Mouse (Mus musculus): ENCODE measurements at regions not wholly inside any gene's neighbourhood (a gene's known extent, or its start where the extent isn't known, plus 50 kb on each side); places are given as distances from the start of the nearest gene placed in this dataset.

GRCm38 (mm10) chr1:169439621-169440020 lies 91.6 kb downstream of the Nuf2 start:
- no peak for DNase-seq (ENCODE audit: low read depth, low spot score)

- DNase-seq (ENCODE audit: low read depth, low spot score), result no peak
These were observed 93.3 kb downstream of the Nuf2 start for GRCm38 (mm10) chr1:169438006-169438405.

GRCm38 (mm10) chr1:169422408-169422807 lies 108.9 kb downstream of the Nuf2 start:
- peak; percentile 54 for DNase-seq (ENCODE audit: low read depth, low spot score)

- peak; percentile 43 for DNase-seq (ENCODE audit: low read depth, low spot score)
These were observed 109.6 kb downstream of the Nuf2 start for GRCm38 (mm10) chr1:169421671-169422070.

- no peak for DNase-seq (ENCODE audit: low read depth, low spot score)
These were observed 112.6 kb downstream of the Nuf2 start for GRCm38 (mm10) chr1:169418665-169419045.

- DNase-seq (ENCODE audit: low read depth, low spot score), result no peak
These were observed 113.1 kb downstream of the Nuf2 start for GRCm38 (mm10) chr1:169417979-169418664.

DNA sequence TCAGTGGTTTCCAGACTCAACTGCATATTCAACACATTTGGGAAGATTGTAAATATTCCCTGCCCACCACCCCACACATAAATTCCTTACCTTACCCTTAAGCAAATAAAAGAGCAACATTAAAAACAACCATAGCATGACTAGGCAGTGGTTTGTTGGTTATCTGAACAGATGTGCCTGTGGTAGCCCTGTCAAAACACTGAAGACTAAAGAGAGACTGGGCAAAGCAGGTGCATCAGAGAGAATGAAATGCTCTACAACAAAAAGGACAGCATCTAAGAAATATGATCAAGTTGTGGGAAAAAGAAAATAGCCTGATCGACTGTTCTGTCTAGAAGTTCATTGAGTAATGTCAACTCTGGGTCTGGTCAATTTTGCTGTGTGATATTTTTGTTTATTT lies 114.6 kb downstream of the Nuf2 start:
- no peak for DNase-seq (ENCODE audit: low read depth, low spot score)

- no peak for DNase-seq (ENCODE audit: low read depth, low spot score)
These were observed 123.1 kb downstream of the Nuf2 start for GRCm38 (mm10) chr1:169408120-169408519.

DNA sequence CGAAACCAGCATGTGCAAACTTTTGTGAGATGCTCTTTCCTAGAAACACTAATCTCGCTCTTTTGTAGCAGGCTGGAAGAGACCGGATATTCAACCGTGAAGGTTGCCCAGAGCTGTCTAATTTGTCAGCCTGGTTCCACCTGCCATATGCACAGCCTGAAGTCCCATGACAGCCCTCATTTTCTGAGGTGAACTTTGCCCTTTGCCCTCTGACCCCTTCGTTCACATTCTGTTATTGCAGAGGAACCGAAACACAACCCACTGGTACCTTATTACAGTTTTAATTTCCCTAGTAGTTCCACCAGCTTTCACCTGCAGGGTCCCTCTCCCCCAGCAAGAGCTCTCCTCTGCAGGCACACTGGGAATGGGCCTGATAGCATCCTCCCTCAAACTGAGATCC lies 130.4 kb downstream of the Nuf2 start:
- DNase-seq (ENCODE audit: low read depth, low spot score), result no peak

GRCm38 (mm10) chr1:169397371-169397770 lies 133.9 kb downstream of the Nuf2 start:
- no peak for DNase-seq (ENCODE audit: low read depth, low spot score)

DNA sequence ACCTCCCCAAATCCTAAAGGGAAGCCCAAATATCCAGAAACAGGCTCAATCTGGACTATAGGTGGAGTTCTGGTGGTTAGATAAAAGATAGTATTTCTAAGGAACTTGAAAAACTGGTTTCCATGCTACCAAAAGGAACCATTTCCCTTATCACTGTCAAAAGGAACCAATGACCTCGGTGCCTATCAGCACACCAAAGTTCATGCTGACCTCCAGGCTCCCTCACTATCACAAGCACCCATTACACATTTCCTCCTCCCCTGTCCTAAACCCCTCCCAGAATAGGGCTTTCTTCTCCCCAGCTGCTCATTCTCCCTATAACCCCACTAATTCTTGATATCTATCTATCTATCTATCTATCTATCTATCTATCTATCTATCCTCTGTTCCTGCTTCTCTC lies 144.2 kb downstream of the Nuf2 start:
- DNase-seq (ENCODE audit: low read depth, low spot score), result no peak

DNA sequence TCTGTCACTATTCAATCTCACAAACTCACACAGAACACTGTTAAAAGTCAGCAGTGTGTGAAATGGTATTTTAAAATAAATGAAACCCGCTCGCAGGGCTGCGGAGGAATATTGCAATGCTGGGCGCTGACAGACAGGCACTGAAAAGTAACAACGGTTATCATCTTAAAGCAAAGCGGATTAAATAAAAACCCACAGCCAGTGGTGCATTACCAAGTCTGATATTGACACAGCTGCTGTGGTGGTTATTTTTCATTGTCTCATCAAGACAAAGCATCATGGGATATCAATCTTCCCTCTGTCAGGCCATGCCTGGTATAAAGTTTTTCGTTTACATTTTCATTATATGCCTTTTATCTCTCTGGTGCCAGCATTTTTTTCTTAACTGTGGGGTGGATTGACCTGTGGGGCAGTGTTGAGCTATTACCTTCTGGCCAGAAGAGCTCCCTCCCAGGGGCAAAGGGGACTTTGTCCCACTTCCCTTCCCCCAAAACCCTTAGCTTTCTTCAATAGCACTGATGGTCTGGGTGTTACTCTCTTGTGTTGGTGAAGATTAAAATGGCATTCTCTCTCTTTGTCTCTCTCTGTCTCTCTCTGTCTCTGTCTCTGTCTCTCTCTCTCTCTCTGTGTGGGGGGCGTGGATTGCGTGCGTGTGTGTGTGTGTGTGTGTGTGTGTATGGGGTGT lies 145.4 kb downstream of the Nuf2 start:
- no peak for DNase-seq (ENCODE audit: low read depth, low spot score)

- no peak for DNase-seq (ENCODE audit: low read depth, low spot score)
These were observed 156.6 kb downstream of the Nuf2 start for GRCm38 (mm10) chr1:169374686-169375085.

DNA sequence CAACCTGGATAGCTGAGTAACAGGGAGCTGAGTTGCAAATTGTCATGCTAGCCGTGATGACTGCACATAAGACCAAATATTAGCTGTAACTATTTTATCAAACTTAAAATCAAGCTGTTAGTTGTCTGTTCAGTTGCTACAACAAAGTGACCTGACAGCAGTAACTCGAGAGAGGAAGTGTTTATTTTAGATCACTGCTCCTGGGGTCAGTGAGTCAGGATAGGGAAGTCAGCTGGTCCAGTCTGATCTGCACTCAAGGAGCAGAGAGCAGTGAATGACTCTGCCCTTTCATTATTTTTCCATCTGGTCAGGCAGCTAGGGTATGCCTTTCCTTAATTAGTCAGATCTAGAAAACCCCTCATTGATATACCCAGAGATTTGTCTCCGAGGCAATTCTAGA lies 162.5 kb downstream of the Nuf2 start:
- no peak for DNase-seq (ENCODE audit: low read depth, low spot score)

DNA sequence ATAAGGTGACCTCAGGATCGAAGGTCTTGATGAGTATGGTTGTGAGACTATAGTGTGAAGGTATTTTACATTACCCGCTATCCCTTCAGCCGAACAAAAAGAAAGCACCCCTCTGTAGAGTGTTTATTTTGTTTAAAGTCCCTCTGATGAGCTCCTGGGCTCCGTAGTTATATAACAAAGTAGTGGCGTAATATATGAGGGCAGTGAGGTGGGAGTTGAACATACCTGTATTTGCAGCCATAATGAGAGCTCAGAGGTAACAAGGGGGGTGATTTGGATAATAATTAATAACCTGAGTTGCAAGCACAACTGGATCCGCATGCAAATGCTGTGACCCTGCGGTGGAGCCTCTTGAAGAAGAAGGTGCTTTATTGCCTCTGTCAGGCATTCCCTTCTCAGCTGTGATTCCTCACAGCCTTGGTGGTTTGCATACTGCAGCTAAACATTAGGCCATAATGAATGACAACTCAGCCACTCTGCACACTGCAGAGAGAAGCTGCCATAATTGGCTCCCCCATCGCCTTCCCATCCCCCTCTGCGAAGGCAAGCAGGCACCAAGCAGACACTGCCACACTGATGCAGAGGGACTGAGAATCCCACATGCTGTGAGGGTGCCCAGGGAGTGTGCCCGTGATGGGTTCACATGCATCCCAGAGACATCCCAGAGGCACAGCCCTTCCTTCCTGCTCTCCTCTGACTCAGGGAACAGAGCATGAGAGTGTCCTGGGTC lies 163.3 kb downstream of the Nuf2 start:
- no peak for DNase-seq (ENCODE audit: low read depth, low spot score)

GRCm38 (mm10) chr1:169367316-169367715 lies 163.9 kb downstream of the Nuf2 start:
- no peak for DNase-seq (ENCODE audit: low read depth, low spot score)

DNA sequence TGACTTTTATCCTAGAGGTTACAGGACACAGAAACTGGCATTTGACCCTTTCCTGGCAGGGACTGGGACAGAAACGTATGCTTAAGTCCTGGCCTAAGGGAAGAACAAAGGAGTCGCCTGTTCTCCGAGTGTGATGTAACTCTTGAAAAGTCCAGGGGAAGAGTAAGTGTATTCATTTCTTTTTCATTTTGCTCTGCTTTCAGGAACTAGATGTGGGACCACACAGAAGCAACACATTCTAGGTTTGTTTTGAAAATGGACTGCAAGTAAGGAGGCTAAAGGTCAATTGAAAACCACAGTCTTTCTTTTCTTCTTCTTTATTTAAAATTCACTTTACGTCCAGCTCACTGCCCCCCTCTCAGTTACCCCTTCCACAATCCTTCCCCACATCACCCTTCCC lies 168.7 kb downstream of the Nuf2 start:
- DNase-seq (ENCODE audit: low read depth, low spot score), result no peak

DNA sequence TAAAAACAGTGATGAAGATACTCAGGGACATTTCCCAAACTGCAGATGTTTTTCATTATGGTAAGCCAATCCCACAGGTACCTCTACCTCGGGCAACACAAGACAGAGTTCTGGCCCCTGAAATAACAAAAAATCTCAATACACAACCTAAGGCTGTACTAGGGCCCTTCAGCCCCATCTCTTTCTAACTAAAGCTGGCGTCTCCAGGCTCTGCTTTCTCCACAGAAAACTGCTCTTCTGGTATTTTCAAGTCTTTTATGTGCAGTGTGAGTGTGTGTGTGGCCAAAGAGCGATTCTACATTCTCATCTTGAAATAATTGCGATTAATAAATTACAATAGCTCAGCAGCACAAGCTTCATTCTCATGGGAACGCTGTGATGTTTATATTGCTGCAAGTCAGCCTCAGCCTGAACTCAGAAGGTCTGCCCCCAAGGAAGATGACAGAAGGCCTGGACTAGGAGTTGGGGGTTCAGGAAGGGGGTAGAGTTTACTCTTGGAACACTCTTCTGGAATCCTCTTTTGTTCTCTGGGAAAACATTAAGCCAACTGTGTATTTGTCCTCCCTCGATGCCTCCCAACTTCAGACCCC lies 173.5 kb downstream of the Nuf2 start:
- DNase-seq (ENCODE audit: low read depth, low spot score), result no peak

DNA sequence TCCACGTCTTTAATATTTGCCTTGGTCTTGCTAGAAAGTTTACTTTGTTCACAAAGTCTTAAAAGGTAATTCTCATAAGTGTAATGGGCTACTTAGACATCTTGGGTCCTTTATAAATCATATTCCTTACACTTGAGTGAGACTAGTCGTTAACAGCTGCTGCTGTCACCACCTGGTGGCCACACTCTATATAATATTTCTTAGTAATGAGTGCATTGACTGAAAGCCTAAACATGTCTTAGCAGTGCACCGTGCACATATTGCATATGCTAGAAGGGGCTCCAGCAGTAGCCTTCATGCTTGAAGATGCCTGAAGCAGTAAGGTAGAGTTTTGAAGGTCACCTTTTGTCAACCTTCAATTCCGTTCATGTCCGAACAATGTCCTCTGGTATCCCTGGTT lies 177.2 kb downstream of the Nuf2 start:
- DNase-seq (ENCODE audit: low read depth, low spot score), result no peak

DNA sequence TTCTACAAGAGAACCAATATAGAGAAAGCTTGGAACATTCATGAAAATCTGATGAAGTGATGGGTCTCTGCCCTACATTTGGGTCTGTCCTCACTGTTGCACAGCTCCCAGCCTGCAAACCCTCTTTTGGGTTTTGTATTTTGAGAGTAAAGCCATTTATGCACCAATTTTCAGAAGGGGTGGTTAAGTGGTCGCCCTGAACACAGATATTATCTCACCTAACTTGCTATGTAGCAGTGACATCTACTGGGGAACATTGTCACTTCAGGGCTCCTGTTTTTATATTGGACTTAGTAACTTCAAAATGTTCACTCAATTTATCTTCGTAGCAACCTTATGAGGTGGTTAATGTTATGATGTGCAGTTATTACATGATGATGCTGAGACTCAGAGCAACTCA lies 183.6 kb downstream of the Nuf2 start:
- peak; percentile 60 for DNase-seq (ENCODE audit: low read depth, low spot score)

DNA sequence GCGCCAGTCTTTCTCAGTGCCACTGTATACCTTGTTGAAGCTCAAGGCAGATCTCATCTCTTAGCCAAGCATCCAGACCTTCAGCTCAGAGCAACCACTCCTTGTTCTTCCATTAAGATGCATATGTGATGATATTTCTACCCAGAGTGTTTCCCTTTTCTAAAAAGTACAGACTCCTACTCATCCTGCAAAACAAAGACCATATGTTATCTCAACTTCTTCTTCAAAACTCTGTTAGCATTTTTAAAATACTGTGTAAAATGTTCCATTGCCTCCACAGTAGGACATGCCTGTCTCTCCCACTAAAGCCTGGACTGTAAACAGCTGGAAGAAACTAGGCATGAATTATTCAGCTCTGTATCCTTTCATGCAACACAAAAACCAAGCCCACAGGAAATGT lies 184.4 kb downstream of the Nuf2 start:
- DNase-seq (ENCODE audit: low read depth, low spot score), result no peak

GRCm38 (mm10) chr1:169341131-169341530 lies 190.1 kb downstream of the Nuf2 start:
- DNase-seq (ENCODE audit: low read depth, low spot score), result no peak
